Mouse (Mus musculus): ENCODE results near the gene Gm28372. TPM values are rescaled to one million over a fixed set of nuclear protein-coding genes. Genes with fewer than 3 reads are reported as not detected.
A peak's percentile ranks its signal among the peaks of the same experiment; 100 is the strongest.

Gm28372 gene
- total and polyA plus RNA-seq, 2 experiments from 2014 or later, result 0.15 TPM; not detected in 1

GRCm38 (mm10) chr2:130398091-130398490 lies 6.9 kb upstream of the Gm28372 start:
- ATAC-seq (ENCODE audit: low FRiP score), result no peak
- DNase-seq (ENCODE audit: low spot score), result no peak
- Histone ChIP-seq H3K9me3 (ENCODE audit: low read length) (no peaks in the 10 kb centered on the region), H3K36me3 (ENCODE audit: insufficient read depth, low read length) (0 out of 2 replicates have a peak, but pooled peaks cover 5% of the 10 kb centered on the region), H3K9ac (replicated peaks; ENCODE audit: low read length, poor library complexity, severe bottlenecking) (no peak overlapping the region), H3K4me1 (ENCODE audit: insufficient read depth, low read length) (0 out of 2 replicates have a peak, but pooled peaks cover 8% of the 10 kb centered on the region), H3K27me3 (ENCODE audit: insufficient read depth, low read length) (no peaks in the 10 kb centered on the region; the same call in none of the 2 replicates), H3K4me2 (ENCODE audit: low read depth, low read length, poor library complexity, severe bottlenecking) (peak overlapping the region; percentile 92), H3K27ac (ENCODE audit: low read depth, low read length) (no peak overlapping the region), H3K4me3 (ENCODE audit: low read depth, low read length) (peak overlapping the region; percentile 49; the same call in 1 of the 2 replicates)
- WGBS, result 23% methylated on average over 13 of the region's 14 CpGs
- TF ChIP-seq CTCF (IDR thresholded peaks at IDR 0.05), result no peak

- 0 out of 2 replicates have a peak, but pooled peaks cover 8% of the 10 kb centered on the region for H3K4me1 ChIP-seq (ENCODE audit: insufficient read depth, low read length)
- H3K27me3 ChIP-seq (ENCODE audit: insufficient read depth, low read length), result no peaks in the 10 kb centered on the region; the same call in none of the 2 replicates
- ATAC-seq (ENCODE audit: low FRiP score) (no peak), DNase-seq (ENCODE audit: low spot score) (no peak)
- H3K9ac ChIP-seq (replicated peaks; ENCODE audit: low read length, poor library complexity, severe bottlenecking), result no peak overlapping the region
- H3K4me3 ChIP-seq (ENCODE audit: low read depth, low read length), result no peak overlapping the region
- no peaks in the 10 kb centered on the region for H3K9me3 ChIP-seq (ENCODE audit: low read length)
- no peak for TF ChIP-seq CTCF (IDR thresholded peaks at IDR 0.05)
- 83% methylated on average over 1 of the region's 1 CpGs for WGBS
- no peak overlapping the region for H3K4me2 ChIP-seq (ENCODE audit: low read depth, low read length, poor library complexity, severe bottlenecking)
- H3K36me3 ChIP-seq (ENCODE audit: insufficient read depth, low read length), result no peaks in the 10 kb centered on the region
- H3K27ac ChIP-seq (ENCODE audit: low read depth, low read length), result no peak overlapping the region
These were observed 5.0 kb upstream of the Gm28372 start for GRCm38 (mm10) chr2:130400046-130400445.

GRCm38 (mm10) chr2:130401891-130402290 lies 3.1 kb upstream of the Gm28372 start:
- no peak overlapping the region for H3K27ac ChIP-seq (ENCODE audit: low read depth, low read length)
- ATAC-seq (ENCODE audit: low FRiP score), result no peak
- no peaks in the 10 kb centered on the region; the same call in 1 of the 2 replicates for H3K27me3 ChIP-seq (ENCODE audit: insufficient read depth, low read length)
- no peaks in the 10 kb centered on the region for H3K36me3 ChIP-seq (ENCODE audit: insufficient read depth, low read length)
- H3K4me2 ChIP-seq (ENCODE audit: low read depth, low read length, poor library complexity, severe bottlenecking), result no peak overlapping the region
- TF ChIP-seq CTCF (IDR thresholded peaks at IDR 0.05), result no peak
- 0 out of 2 replicates have a peak, but pooled peaks cover 7% of the 10 kb centered on the region for H3K4me1 ChIP-seq (ENCODE audit: insufficient read depth, low read length)
- H3K9ac ChIP-seq (replicated peaks; ENCODE audit: low read length, poor library complexity, severe bottlenecking), result no peak overlapping the region
- no peaks in the 10 kb centered on the region for H3K9me3 ChIP-seq (ENCODE audit: low read length)
- DNase-seq (ENCODE audit: low spot score), result no peak
- no peak overlapping the region for H3K4me3 ChIP-seq (ENCODE audit: low read depth, low read length)
- WGBS, result 89% methylated on average over 4 of the region's 4 CpGs

- Histone ChIP-seq H3K4me1 (ENCODE audit: insufficient read depth, low read length) (no peaks in the 10 kb centered on the region), H3K27me3 (ENCODE audit: insufficient read depth, low read length) (no peaks in the 10 kb centered on the region), H3K9me3 (ENCODE audit: low read length) (no peaks in the 10 kb centered on the region), H3K36me3 (ENCODE audit: insufficient read depth, low read length) (no peaks in the 10 kb centered on the region), H3K27ac (ENCODE audit: low read depth, low read length) (no peak within 1 kb of the TSS), H3K4me3 (ENCODE audit: low read depth, low read length) (no peak within 1 kb of the TSS), H3K9ac (replicated peaks; ENCODE audit: low read length, poor library complexity, severe bottlenecking) (no peak within 1 kb of the TSS), H3K4me2 (ENCODE audit: low read depth, low read length, poor library complexity, severe bottlenecking) (no peak within 1 kb of the TSS)
- no peak for ATAC-seq (ENCODE audit: low FRiP score)
- TF ChIP-seq CTCF (IDR thresholded peaks at IDR 0.05), result no peak
- DNase-seq (ENCODE audit: low spot score), result no peak
- WGBS, result 80% methylated on average over 2 of the region's 2 CpGs
These were observed 1.1 kb downstream of the Gm28372 start, which contains the start of gene Tmem239 for GRCm38 (mm10) chr2:130406178-130406577. TSS of gene Tmem239 (plus strand) at chr2:130406478.

- WGBS, result 16% methylated on average over 6 of the region's 6 CpGs
- no peak overlapping the region for H3K4me2 ChIP-seq (ENCODE audit: low read depth, low read length, poor library complexity, severe bottlenecking)
- no peaks in the 10 kb centered on the region for H3K36me3 ChIP-seq (ENCODE audit: insufficient read depth, low read length)
- TF ChIP-seq CTCF (IDR thresholded peaks at IDR 0.05), result peak; percentile 31; the same call in 1 of the 2 replicates
- H3K27me3 ChIP-seq (ENCODE audit: insufficient read depth, low read length), result no peaks in the 10 kb centered on the region
- no peaks in the 10 kb centered on the region for H3K9me3 ChIP-seq (ENCODE audit: low read length)
- no peak overlapping the region for H3K9ac ChIP-seq (replicated peaks; ENCODE audit: low read length, poor library complexity, severe bottlenecking)
- H3K4me3 ChIP-seq (ENCODE audit: low read depth, low read length), result no peak overlapping the region
- H3K27ac ChIP-seq (ENCODE audit: low read depth, low read length), result no peak overlapping the region
- ATAC-seq (ENCODE audit: low FRiP score), result no peak
- no peaks in the 10 kb centered on the region for H3K4me1 ChIP-seq (ENCODE audit: insufficient read depth, low read length)
- peak; percentile 64 for DNase-seq (ENCODE audit: low spot score)
These were observed 3.2 kb downstream of the Gm28372 start for GRCm38 (mm10) chr2:130408194-130408593.

GRCm38 (mm10) chr2:130411558-130412495 lies 6.8 kb downstream of the Gm28372 start:
- TF ChIP-seq CTCF (IDR thresholded peaks at IDR 0.05), result peak; percentile 86
- peak; percentile 83 for ATAC-seq (ENCODE audit: low FRiP score)
- 38% methylated on average over 16 of the region's 16 CpGs for WGBS

More at GRCm38 (mm10) chr2:130411558-130412495, 6.8 kb downstream of the Gm28372 start:
- Histone ChIP-seq H3K4me2 (ENCODE audit: low read depth, low read length, poor library complexity, severe bottlenecking) (no peak overlapping the region), H3K4me3 (ENCODE audit: low read depth, low read length) (no peak overlapping the region), H3K36me3 (ENCODE audit: insufficient read depth, low read length) (no peaks in the 10 kb centered on the region), H3K27ac (ENCODE audit: low read depth, low read length) (no peak overlapping the region), H3K9me3 (ENCODE audit: low read length) (no peaks in the 10 kb centered on the region), H3K27me3 (ENCODE audit: insufficient read depth, low read length) (no peaks in the 10 kb centered on the region), H3K9ac (replicated peaks; ENCODE audit: low read length, poor library complexity, severe bottlenecking) (no peak overlapping the region), H3K4me1 (ENCODE audit: insufficient read depth, low read length) (no peaks in the 10 kb centered on the region)
- peak; percentile 81 for DNase-seq (ENCODE audit: low spot score)

Data from midbrain, postnatal 0 days (tissue).